Mouse (Mus musculus) effector memory CD4-positive, alpha-beta T cell, adult 7 months (primary cell): ENCODE results near the gene Rnh1. TPM values are rescaled to one million over a fixed set of nuclear protein-coding genes. Genes with fewer than 3 reads are reported as not detected.

Experiments
- polyA plus RNA-seq: library from polyadenylated mRNA; unstranded; fragments of 100-300 nt; shearing (Covaris generic); gene quantifications from one replicate; pipeline ENCODE4 v1.2.1, GENCODE M21; 2017

Rnh1 gene
- 81.9 TPM for polyA plus RNA-seq

GRCm38 (mm10) chr7:141172116-141173006 is at the start of gene Rnh1:
Gene Rnh1, minus strand, starts transcription at chr7:141172857.

GRCm38 (mm10) chr7:141215101-141215879 is 42.6 kb upstream of the Rnh1 start, which contains the start of gene Rassf7:
Gene Rassf7, plus strand, starts transcription at chr7:141215860.

GRCm38 (mm10) chr7:141213605-141214235 is 41.1 kb upstream of the Rnh1 start, which contains the start of gene Lmntd2:
Gene Lmntd2, minus strand, starts transcription at chr7:141214080.

GRCm38 (mm10) chr7:141193948-141194347 is 21.3 kb upstream of the Rnh1 start, which contains the start of the genes Hras and Lrrc56:
Gene Hras, minus strand, starts transcription at chr7:141194005.
Gene Lrrc56, plus strand, starts transcription at chr7:141194157.

GRCm38 (mm10) chr7:141122245-141122644 is 50.4 kb downstream of the Rnh1 start, which contains the start of gene Ptdss2:
Gene Ptdss2, plus strand, starts transcription at chr7:141122382.

GRCm38 (mm10) chr7:141117636-141118035 is 55.0 kb downstream of the Rnh1 start, which contains the start of gene Ano9:
Gene Ano9, minus strand, starts transcription at chr7:141117806.

Other genes with a start within 250 kb of the Rnh1 start
- 9.2 TPM for gene Pgghg, start 231.5 kb downstream of the Rnh1 start, polyA plus RNA-seq
- gene Ifitm5, start 222.6 kb downstream of the Rnh1 start, polyA plus RNA-seq: not detected
- not detected for gene Gm45717, start 216.9 kb downstream of the Rnh1 start, polyA plus RNA-seq
- gene Ifitm2, start 216.9 kb downstream of the Rnh1 start, polyA plus RNA-seq: 19.8 TPM
- 8.4 TPM for gene Ifitm1, start 205.6 kb downstream of the Rnh1 start, polyA plus RNA-seq
- gene Ifitm3, start 162.1 kb downstream of the Rnh1 start, polyA plus RNA-seq: 9.4 TPM
- not detected for gene Ifitm6, start 154.9 kb downstream of the Rnh1 start, polyA plus RNA-seq
- gene Gm17387, start 143.7 kb downstream of the Rnh1 start, polyA plus RNA-seq: not detected
- 19.2 TPM for gene B4galnt4, start 111.8 kb downstream of the Rnh1 start, polyA plus RNA-seq
- gene Pkp3, start 94.6 kb downstream of the Rnh1 start, polyA plus RNA-seq: 186 TPM
- gene Sigirr, start 72.3 kb downstream of the Rnh1 start, polyA plus RNA-seq: 69.4 TPM
- not detected for gene Ano9, start 55.1 kb downstream of the Rnh1 start, polyA plus RNA-seq
- 4.1 TPM for gene Ptdss2, start 50.5 kb downstream of the Rnh1 start, polyA plus RNA-seq
- gene Hras, start 21.1 kb upstream of the Rnh1 start, polyA plus RNA-seq: 25.0 TPM
- gene Lrrc56, start 21.3 kb upstream of the Rnh1 start, polyA plus RNA-seq: 2.7 TPM
- gene Lmntd2, start 41.2 kb upstream of the Rnh1 start, polyA plus RNA-seq: 13.5 TPM
- gene Rassf7, start 43.0 kb upstream of the Rnh1 start, polyA plus RNA-seq: 6.5 TPM
- 95.3 TPM for gene Phrf1, start 55.9 kb upstream of the Rnh1 start, polyA plus RNA-seq
- gene Irf7, start 93.6 kb upstream of the Rnh1 start, polyA plus RNA-seq: 405 TPM
- not detected for gene Cdhr5, start 103.9 kb upstream of the Rnh1 start, polyA plus RNA-seq
- gene Sct, start 106.3 kb upstream of the Rnh1 start, polyA plus RNA-seq: not detected
- not detected for gene Drd4, start 119.1 kb upstream of the Rnh1 start, polyA plus RNA-seq
- gene Deaf1, start 154.8 kb upstream of the Rnh1 start, polyA plus RNA-seq: 53.6 TPM
- gene Tmem80, start 154.9 kb upstream of the Rnh1 start, polyA plus RNA-seq: 23.2 TPM
- 0.23 TPM for gene Eps8l2, start 166.0 kb upstream of the Rnh1 start, polyA plus RNA-seq
- gene Taldo1, start 219.3 kb upstream of the Rnh1 start, polyA plus RNA-seq: 201 TPM
- 23.2 TPM for gene Gatd1, start 241.3 kb upstream of the Rnh1 start, polyA plus RNA-seq